Comparison of ENCODE assay signal across 16 mouse cellular contexts in genomic region chr5:66062930-66063220, GRCm38 (mm10). TPM values are rescaled to one million over a fixed set of nuclear protein-coding genes. Genes with fewer than 3 reads are reported as not detected.
DNase-seq lines count a peak whose midpoint lies in the region; ATAC-seq and TF ChIP-seq lines count a peak whose summit lies in the region.
"Had no signal": no experiment of that assay in that cellular context is flagged by ENCODE, and none has a peak within 500 bp of the region (broad histone marks: within the 10 kb centered on the region; RNA-seq: fewer than 3 reads in every experiment).

No protein-coding gene starts in this region.

- H3K36me3 ChIP-seq in intestine, embryonic 15.5 days = no peaks in the 10 kb centered on the region
- H3K36me3 ChIP-seq in intestine, postnatal 0 days (ENCODE audit: control insufficient read depth, insufficient read depth) = no peaks in the 10 kb centered on the region
- H3K36me3 ChIP-seq in liver, postnatal 0 days (replicated peaks; ENCODE audit: insufficient read depth, low read length) = no peaks in the 10 kb centered on the region; the same call in 1 of the 2 replicates
- H3K36me3 ChIP-seq in intestine, embryonic 16.5 days (ENCODE audit: control insufficient read depth, insufficient read depth, low read length) = no peaks in the 10 kb centered on the region
- no peaks in the 10 kb centered on the region for H3K36me3 ChIP-seq in kidney, postnatal 0 days (ENCODE audit: insufficient read depth, low read length)
- H3K36me3 ChIP-seq: embryonic facial prominence, embryonic 10.5 days; liver, embryonic 13.5 days; lung, embryonic 15.5 days had no signal

- WGBS in intestine, embryonic 15.5 days = 61% methylated on average over 3 of the region's 3 CpGs
- WGBS in intestine, postnatal 0 days = 39% methylated on average over 3 of the region's 3 CpGs
- WGBS in liver, postnatal 0 days (ENCODE audit: insufficient replicate concordance) = 59% methylated on average over 3 of the region's 3 CpGs
- WGBS in intestine, embryonic 16.5 days = 57% methylated on average over 3 of the region's 3 CpGs
- 47% methylated on average over 3 of the region's 3 CpGs for WGBS in kidney, postnatal 0 days

- no peak for TF ChIP-seq CTCF in intestine, postnatal 0 days (IDR thresholded peaks at IDR 0.05; ENCODE audit: low read depth)
- TF ChIP-seq CTCF in liver, postnatal 0 days (IDR thresholded peaks at IDR 0.05; ENCODE audit: low read depth) = no peak
- TF ChIP-seq CTCF in kidney, postnatal 0 days (IDR thresholded peaks at IDR 0.05; ENCODE audit: low read depth) = no peak

- H3K4me2 ChIP-seq in intestine, embryonic 15.5 days (replicated peaks) = no peak overlapping the region
- no peak overlapping the region for H3K4me2 ChIP-seq in intestine, postnatal 0 days (replicated peaks; ENCODE audit: low read depth)
- 0 out of 2 replicates have a peak overlapping the region, but pooled peaks have one; percentile 9 for H3K4me2 ChIP-seq in liver, postnatal 0 days (ENCODE audit: low read depth, low read length)
- no peak overlapping the region for H3K4me2 ChIP-seq in intestine, embryonic 16.5 days (ENCODE audit: low read depth, low read length)
- H3K4me2 ChIP-seq in kidney, postnatal 0 days (ENCODE audit: low read length) = no peak overlapping the region
- H3K4me2 ChIP-seq: liver, embryonic 13.5 days; lung, embryonic 15.5 days had no signal

- H3K9me3 ChIP-seq in intestine, embryonic 15.5 days = no peaks in the 10 kb centered on the region
- no peaks in the 10 kb centered on the region for H3K9me3 ChIP-seq in intestine, postnatal 0 days (ENCODE audit: control insufficient read depth)
- no peaks in the 10 kb centered on the region for H3K9me3 ChIP-seq in liver, postnatal 0 days (ENCODE audit: low read length)
- no peaks in the 10 kb centered on the region; the same call in 1 of the 2 replicates for H3K9me3 ChIP-seq in intestine, embryonic 16.5 days (ENCODE audit: control insufficient read depth, low read length)
- no peaks in the 10 kb centered on the region for H3K9me3 ChIP-seq in kidney, postnatal 0 days (replicated peaks; ENCODE audit: low read length)
- H3K9me3 ChIP-seq: embryonic facial prominence, embryonic 10.5 days; liver, embryonic 13.5 days; lung, embryonic 15.5 days had no signal

- no peak for DNase-seq in liver, postnatal 0 days
- no peak for DNase-seq in liver
- no peak for DNase-seq in kidney, postnatal 0 days (ENCODE audit: low spot score)
- DNase-seq in urinary bladder, adult 2 months (ENCODE audit: low spot score) = no peak
- DNase-seq: cerebellum, adult 8-10 months; liver, embryonic 13.5 days; retina, postnatal 1 day; thymus, postnatal 25 days had no signal

- no peaks in the 10 kb centered on the region for H3K27me3 ChIP-seq in intestine, embryonic 15.5 days (replicated peaks)
- no peaks in the 10 kb centered on the region for H3K27me3 ChIP-seq in intestine, postnatal 0 days (replicated peaks; ENCODE audit: control insufficient read depth, insufficient read depth, low read length)
- no peaks in the 10 kb centered on the region for H3K27me3 ChIP-seq in liver, postnatal 0 days (ENCODE audit: insufficient read depth, low read length)
- no peaks in the 10 kb centered on the region for H3K27me3 ChIP-seq in intestine, embryonic 16.5 days (replicated peaks; ENCODE audit: control insufficient read depth, insufficient read depth, low read length)
- no peaks in the 10 kb centered on the region for H3K27me3 ChIP-seq in kidney, postnatal 0 days (ENCODE audit: insufficient read depth, low read length)
- H3K27me3 ChIP-seq: liver, embryonic 13.5 days; lung, embryonic 15.5 days had no signal

- no peaks in the 10 kb centered on the region for H3K4me1 ChIP-seq in intestine, embryonic 15.5 days (replicated peaks)
- H3K4me1 ChIP-seq in intestine, postnatal 0 days (replicated peaks; ENCODE audit: control insufficient read depth, insufficient read depth, low read length) = peaks cover 14% of the 10 kb centered on the region
- H3K4me1 ChIP-seq in liver, postnatal 0 days (ENCODE audit: insufficient read depth) = peaks cover 21% of the 10 kb centered on the region
- H3K4me1 ChIP-seq in intestine, embryonic 16.5 days (ENCODE audit: control insufficient read depth, insufficient read depth, low read length) = peaks cover 3% of the 10 kb centered on the region; the same call in 1 of the 2 replicates
- 0 out of 2 replicates have a peak, but pooled peaks cover 7% of the 10 kb centered on the region for H3K4me1 ChIP-seq in kidney, postnatal 0 days (replicated peaks; ENCODE audit: insufficient read depth, low read length)
- H3K4me1 ChIP-seq: lung, embryonic 15.5 days had no signal

- TF ChIP-seq EP300 in liver, postnatal 0 days (IDR thresholded peaks at IDR 0.05; ENCODE audit: low read depth) = no peak

- H3K9ac ChIP-seq in intestine, embryonic 15.5 days = no peak overlapping the region
- no peak overlapping the region for H3K9ac ChIP-seq in intestine, postnatal 0 days (ENCODE audit: low read depth, low read length)
- no peak overlapping the region for H3K9ac ChIP-seq in liver, postnatal 0 days (replicated peaks)
- H3K9ac ChIP-seq in intestine, embryonic 16.5 days (ENCODE audit: low read depth, low read length) = no peak overlapping the region
- H3K9ac ChIP-seq in kidney, postnatal 0 days (ENCODE audit: low read depth, low read length) = no peak overlapping the region
- H3K9ac ChIP-seq: liver, embryonic 13.5 days; lung, embryonic 15.5 days had no signal

- H3K4me3 ChIP-seq in intestine, embryonic 15.5 days (replicated peaks) = no peak overlapping the region
- H3K4me3 ChIP-seq in intestine, postnatal 0 days (ENCODE audit: low read depth, low read length) = no peak overlapping the region
- H3K4me3 ChIP-seq in liver, postnatal 0 days (ENCODE audit: low read depth, low read length) = no peak overlapping the region
- no peak overlapping the region for H3K4me3 ChIP-seq in intestine, embryonic 16.5 days (ENCODE audit: low read length)
- no peak overlapping the region for H3K4me3 ChIP-seq in kidney, postnatal 0 days (replicated peaks; ENCODE audit: low read depth, low read length)
- H3K4me3 ChIP-seq: embryonic facial prominence, embryonic 10.5 days; layer of hippocampus, adult 2 months; liver, embryonic 13.5 days; lung, embryonic 15.5 days had no signal

- 0 out of 2 replicates have a peak, but pooled peaks have one; percentile 35 for ATAC-seq in intestine, embryonic 15.5 days
- no peak for ATAC-seq in intestine, postnatal 0 days
- 0 out of 2 replicates have a peak, but pooled peaks have one; percentile 8 for ATAC-seq in liver, postnatal 0 days
- ATAC-seq in intestine, embryonic 16.5 days = peak; percentile 43
- no peak for ATAC-seq in kidney, postnatal 0 days (replicated peaks; ENCODE audit: low FRiP score, low read depth)
- ATAC-seq: inflammation-experienced regulatory T-cells, adult 6 months had no signal

- H3K27ac ChIP-seq in intestine, embryonic 15.5 days = no peak overlapping the region
- no peak overlapping the region for H3K27ac ChIP-seq in intestine, postnatal 0 days (ENCODE audit: low read depth, low read length)
- H3K27ac ChIP-seq in liver, postnatal 0 days (ENCODE audit: low read depth) = peak overlapping the region; percentile 62
- H3K27ac ChIP-seq in intestine, embryonic 16.5 days (ENCODE audit: low read length) = no peak overlapping the region
- H3K27ac ChIP-seq in kidney, postnatal 0 days = peak overlapping the region; percentile 83
- H3K27ac ChIP-seq: embryonic facial prominence, embryonic 10.5 days; layer of hippocampus, adult 2 months; liver, embryonic 13.5 days; lung, embryonic 15.5 days had no signal

RNA-seq across cellular contexts. Expression of gene 9130230L23Rik, which starts 58.8 kb away (rescaled TPM):
- polyA plus RNA-seq in intestine, embryonic 15.5 days (2015; fragmentation: Nextera tagmentation; extraction: Ambion mirVana) = 1.6 and 2.4 TPM in 2 replicates
- 6.7 and 7.0 TPM in 2 replicates for polyA plus RNA-seq in intestine, postnatal 0 days (2015; fragmentation: Nextera tagmentation; extraction: Ambion mirVana)
- 0.20 TPM in 1 of 2 replicates, not detected in the other for polyA plus RNA-seq in liver, postnatal 0 days (2015; fragmentation: Nextera tagmentation; extraction: Ambion mirVana)
- 2.0 and 2.5 TPM in 2 replicates for polyA plus RNA-seq in intestine, embryonic 16.5 days (2015; fragmentation: Nextera tagmentation; extraction: Ambion mirVana)
- polyA plus RNA-seq in kidney, postnatal 0 days (2015; fragmentation: Nextera tagmentation; extraction: Ambion mirVana) = 0.33 and 0.47 TPM in 2 replicates
- 1.5 and 1.8 TPM in 2 replicates for polyA plus RNA-seq in urinary bladder, adult 2 months (2012; rRNA removed)
- polyA plus RNA-seq: embryonic facial prominence, embryonic 10.5 days; liver, embryonic 13.5 days; midbrain, embryonic 16.5 days had no signal

Comparison
In these comparisons a context has a peak if more than half of its experiments do, and no peak if none do; other contexts are left out.
1. ATAC-seq: peak in intestine, embryonic 15.5 days (single experiment), liver, postnatal 0 days (single experiment) and intestine, embryonic 16.5 days (single experiment); none in intestine, postnatal 0 days (single experiment) and kidney, postnatal 0 days (single experiment).
2. H3K27ac ChIP-seq: peak in liver, postnatal 0 days (single experiment) and kidney, postnatal 0 days (single experiment); none in intestine, embryonic 15.5 days (single experiment), intestine, postnatal 0 days (single experiment) and intestine, embryonic 16.5 days (single experiment).